Mouse (Mus musculus): ENCODE data around the gene Olfr314.
"Not testable (repeated sequence)": the region's sequence is repeated elsewhere in the genome, so short reads cannot be mapped to it uniquely, and the experiment has no call there.

The Olfr314 gene

DNA sequence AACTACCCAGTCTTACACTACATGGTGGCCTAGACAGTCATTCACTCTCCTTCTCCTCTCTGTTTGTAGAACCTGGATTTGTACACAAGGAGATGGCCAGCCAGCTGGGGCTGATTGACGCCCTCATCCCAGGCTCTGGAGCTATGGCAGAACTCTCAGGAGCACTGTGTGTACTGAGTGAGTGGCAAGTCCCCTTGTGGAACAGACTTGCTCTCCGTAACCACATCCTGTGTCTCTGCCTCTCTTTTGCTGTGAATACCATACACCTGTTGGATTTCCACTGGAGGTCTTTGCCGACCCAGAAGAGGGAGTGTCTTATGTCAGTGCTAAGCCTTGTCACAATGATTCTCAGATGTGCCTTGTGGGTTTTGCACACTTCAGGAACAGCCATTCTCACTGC, 49.8 kb downstream of the Olfr314 start:
- not testable (repeated sequence) for DNase-seq (ENCODE audit: low spot score in 2 of 2)
